Mouse (Mus musculus): ENCODE data around the gene Haspin. TPM values are rescaled to one million over a fixed set of nuclear protein-coding genes. Genes with fewer than 3 reads are reported as not detected.
"Not testable (repeated sequence)": the region's sequence is repeated elsewhere in the genome, so short reads cannot be mapped to it uniquely, and the experiment has no call there.

Haspin gene
- polyA plus RNA-seq, 1 experiment from 2014 or later, result 4.0 TPM

GRCm38 (mm10) chr11:73109941-73110340 is 28.2 kb downstream of the Haspin start:
- H3K36me3 ChIP-seq (ENCODE audit: inconsistent target), result no peaks in the 10 kb centered on the region
- 92% methylated on average over 3 of the region's 3 CpGs for WGBS (ENCODE audit: missing documents)
- no peak overlapping the region for H3K4me3 ChIP-seq (ENCODE audit: inconsistent target)
- H3K79me2 ChIP-seq (ENCODE audit: inconsistent target), result no peaks in the 10 kb centered on the region
- H3K27ac ChIP-seq, result no peak overlapping the region

- H3K36me3 ChIP-seq (ENCODE audit: inconsistent target), result no peaks in the 10 kb centered on the region
- H3K79me2 ChIP-seq (ENCODE audit: inconsistent target), result no peaks in the 10 kb centered on the region
- no peak overlapping the region for H3K27ac ChIP-seq
- 80% methylated on average over 14 of the region's 14 CpGs for WGBS (ENCODE audit: missing documents)
- H3K4me3 ChIP-seq (ENCODE audit: inconsistent target), result no peak overlapping the region
These were observed 29.0 kb downstream of the Haspin start for GRCm38 (mm10) chr11:73108898-73109625.

GRCm38 (mm10) chr11:73108195-73108897 is 29.7 kb downstream of the Haspin start:
- H3K4me3 ChIP-seq (ENCODE audit: inconsistent target), result no peak overlapping the region
- H3K27ac ChIP-seq, result no peak overlapping the region
- H3K79me2 ChIP-seq (ENCODE audit: inconsistent target), result no peaks in the 10 kb centered on the region
- 57% methylated on average over 5 of the region's 5 CpGs for WGBS (ENCODE audit: missing documents)
- no peaks in the 10 kb centered on the region for H3K36me3 ChIP-seq (ENCODE audit: inconsistent target)

DNA sequence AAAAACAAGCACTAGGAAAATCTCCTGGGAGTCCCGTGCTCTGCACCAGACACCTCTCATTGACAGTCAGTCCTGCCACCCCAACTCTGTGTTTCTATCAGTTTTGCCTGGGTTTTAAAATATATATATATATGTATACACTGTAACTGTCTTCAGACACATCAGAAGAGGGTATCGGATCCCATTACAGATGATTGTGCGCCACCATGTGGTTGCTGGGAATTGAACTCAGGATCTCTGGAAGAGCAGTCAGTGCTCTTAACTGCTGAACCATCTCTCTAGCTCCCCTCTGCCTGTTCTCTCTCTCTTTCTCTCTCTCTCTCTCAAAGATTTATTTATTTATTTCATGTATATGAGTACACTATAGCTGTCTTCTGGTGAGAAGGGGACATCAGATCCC is 30.7 kb downstream of the Haspin start:
- WGBS (ENCODE audit: missing documents), result 57% methylated on average over 3 of the region's 3 CpGs
- not testable (repeated sequence) for H3K27ac ChIP-seq; H3K79me2 ChIP-seq (ENCODE audit: inconsistent target); H3K36me3 ChIP-seq (ENCODE audit: inconsistent target); H3K4me3 ChIP-seq (ENCODE audit: inconsistent target)

GRCm38 (mm10) chr11:73105246-73105645 is 32.8 kb downstream of the Haspin start:
- H3K4me3 ChIP-seq (ENCODE audit: inconsistent target), result no peak overlapping the region
- H3K36me3 ChIP-seq (ENCODE audit: inconsistent target), result no peaks in the 10 kb centered on the region
- H3K79me2 ChIP-seq (ENCODE audit: inconsistent target), result no peaks in the 10 kb centered on the region
- no peak overlapping the region for H3K27ac ChIP-seq
- 39% methylated on average over 2 of the region's 3 CpGs for WGBS (ENCODE audit: missing documents)

DNA sequence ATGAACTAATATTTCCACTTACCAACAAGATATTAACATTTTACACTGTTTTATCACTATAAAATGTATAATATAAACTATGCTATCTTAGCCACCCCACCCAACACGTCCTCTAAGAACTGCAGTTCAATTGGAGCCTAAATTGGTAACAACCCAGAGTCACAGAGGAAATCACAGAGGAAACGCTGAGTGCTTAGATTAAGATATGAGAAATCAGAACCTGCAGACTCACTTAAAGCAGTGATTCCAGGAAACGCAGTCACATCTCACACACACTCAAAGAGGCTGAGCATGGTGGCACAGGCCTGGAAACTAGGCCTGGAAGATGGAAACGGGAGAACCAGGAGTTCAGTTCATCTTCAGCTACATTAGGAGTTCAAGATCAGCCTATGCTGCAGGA is 36.8 kb downstream of the Haspin start:
- no peaks in the 10 kb centered on the region for H3K36me3 ChIP-seq (ENCODE audit: inconsistent target)
- H3K4me3 ChIP-seq (ENCODE audit: inconsistent target), result no peak overlapping the region
- WGBS (ENCODE audit: missing documents), result 73% methylated on average over 4 of the region's 4 CpGs
- no peak overlapping the region for H3K27ac ChIP-seq
- H3K79me2 ChIP-seq (ENCODE audit: inconsistent target), result no peaks in the 10 kb centered on the region

DNA sequence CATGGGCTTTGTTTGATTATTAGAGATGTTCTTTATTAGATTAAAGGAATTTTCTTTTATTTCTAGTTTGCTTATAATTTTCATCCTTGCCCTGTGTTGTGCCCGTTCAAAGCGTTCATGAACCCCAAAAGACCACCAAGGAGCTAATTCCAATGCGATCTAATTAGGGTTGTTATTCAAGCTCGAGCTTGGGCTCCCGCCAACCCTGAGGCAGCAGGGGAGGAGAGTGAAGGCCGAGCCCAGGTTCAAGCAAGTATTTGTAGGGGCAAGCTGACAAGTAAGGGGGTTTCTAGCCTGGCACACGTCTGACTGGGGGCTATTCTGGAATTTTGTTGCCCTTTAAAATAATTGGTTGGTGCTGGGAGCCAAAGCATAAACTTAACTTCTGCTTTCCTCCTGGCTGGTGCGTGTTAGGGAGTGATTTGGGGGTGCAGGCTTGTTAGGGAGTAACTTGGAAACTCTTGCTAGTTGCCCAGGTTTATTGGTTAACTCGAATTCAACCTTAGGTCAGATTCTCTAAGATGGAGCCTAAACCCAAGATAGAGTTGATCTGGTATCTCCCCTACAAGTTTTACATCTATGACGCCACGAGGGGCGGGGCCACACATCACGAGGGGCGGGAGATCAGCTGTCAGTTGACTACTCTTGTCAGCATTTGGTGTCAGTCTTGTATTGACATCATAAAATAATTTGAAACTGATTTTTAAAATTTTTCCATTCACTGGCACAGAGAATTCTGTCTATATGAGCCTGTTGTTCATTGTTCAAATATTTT is 37.9 kb downstream of the Haspin start:
- 87% methylated on average over 13 of the region's 14 CpGs for WGBS (ENCODE audit: missing documents)
- no peak overlapping the region for H3K4me3 ChIP-seq (ENCODE audit: inconsistent target)
- H3K79me2 ChIP-seq (ENCODE audit: inconsistent target), result no peaks in the 10 kb centered on the region
- no peak overlapping the region for H3K27ac ChIP-seq
- H3K36me3 ChIP-seq (ENCODE audit: inconsistent target), result no peaks in the 10 kb centered on the region

- H3K4me3 ChIP-seq (ENCODE audit: inconsistent target), result no peak overlapping the region
- no peaks in the 10 kb centered on the region for H3K79me2 ChIP-seq (ENCODE audit: inconsistent target)
- 85% methylated on average over 5 of the region's 5 CpGs for WGBS (ENCODE audit: missing documents)
- no peak overlapping the region for H3K27ac ChIP-seq
- H3K36me3 ChIP-seq (ENCODE audit: inconsistent target), result no peaks in the 10 kb centered on the region
These were observed 39.2 kb downstream of the Haspin start for GRCm38 (mm10) chr11:73098860-73099259.

- 80% methylated on average over 9 of the region's 11 CpGs for WGBS (ENCODE audit: missing documents)
- H3K4me3 ChIP-seq (ENCODE audit: inconsistent target), result no peak overlapping the region
- H3K79me2 ChIP-seq (ENCODE audit: inconsistent target), result no peaks in the 10 kb centered on the region
- H3K27ac ChIP-seq, result no peak overlapping the region
- no peaks in the 10 kb centered on the region for H3K36me3 ChIP-seq (ENCODE audit: inconsistent target)
These were observed 43.7 kb downstream of the Haspin start for GRCm38 (mm10) chr11:73094231-73094995.

- Histone ChIP-seq H3K27ac (no peak overlapping the region), H3K79me2 (ENCODE audit: inconsistent target) (no peaks in the 10 kb centered on the region), H3K36me3 (ENCODE audit: inconsistent target) (no peaks in the 10 kb centered on the region), H3K4me3 (ENCODE audit: inconsistent target) (no peak overlapping the region)
- 12% methylated on average over 7 of the region's 7 CpGs for WGBS (ENCODE audit: missing documents)
These were observed 45.2 kb downstream of the Haspin start for GRCm38 (mm10) chr11:73092877-73093276.

GRCm38 (mm10) chr11:73092057-73092456 is 46.0 kb downstream of the Haspin start:
- 79% methylated on average over 4 of the region's 4 CpGs for whole genome bisulfite sequencing (ENCODE audit: missing documents)
- Histone ChIP-seq H3K27ac (no peak overlapping the region), H3K36me3 (ENCODE audit: inconsistent target) (no peaks in the 10 kb centered on the region), H3K4me3 (ENCODE audit: inconsistent target) (no peak overlapping the region), H3K79me2 (ENCODE audit: inconsistent target) (no peaks in the 10 kb centered on the region)

DNA sequence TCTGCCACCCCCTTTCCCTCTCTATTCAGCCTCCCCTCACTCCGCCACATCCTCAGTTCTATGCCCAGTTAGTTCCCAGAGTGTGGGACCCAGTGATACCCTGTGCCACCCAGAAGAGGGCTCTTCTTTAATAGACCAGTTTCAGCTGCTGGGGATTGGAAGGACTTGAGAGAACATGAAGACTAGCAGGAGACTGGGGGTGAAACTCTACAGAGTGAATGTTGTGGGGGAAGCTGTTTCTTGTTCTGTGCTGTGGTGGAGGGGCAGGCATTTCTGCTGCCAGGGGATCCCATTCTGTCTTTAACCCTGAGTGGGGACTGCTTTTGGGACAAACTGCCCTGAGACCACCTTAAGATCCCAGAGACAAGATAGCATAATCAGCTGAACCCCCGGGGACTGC is 47.3 kb downstream of the Haspin start:
- WGBS (ENCODE audit: missing documents), result 100% methylated on average over 2 of the region's 2 CpGs
- Histone ChIP-seq H3K36me3 (ENCODE audit: inconsistent target) (no peaks in the 10 kb centered on the region), H3K79me2 (ENCODE audit: inconsistent target) (no peaks in the 10 kb centered on the region), H3K4me3 (ENCODE audit: inconsistent target) (no peak overlapping the region), H3K27ac (no peak overlapping the region)

- Histone ChIP-seq H3K36me3 (ENCODE audit: inconsistent target) (no peaks in the 10 kb centered on the region), H3K4me3 (ENCODE audit: inconsistent target) (no peak within 1 kb of the TSS), H3K79me2 (ENCODE audit: inconsistent target) (no peaks in the 10 kb centered on the region), H3K27ac (no peak within 1 kb of the TSS)
- 94% methylated on average over 4 of the region's 4 CpGs for WGBS (ENCODE audit: missing documents)
These were observed 47.8 kb downstream of the Haspin start, which contains the start of gene Itgae for GRCm38 (mm10) chr11:73090283-73090682. Gene Itgae (plus strand): TSS chr11:73090583.

GRCm38 (mm10) chr11:73087700-73088480 is 50.2 kb downstream of the Haspin start:
- 56% methylated on average over 6 of the region's 6 CpGs for WGBS (ENCODE audit: missing documents)

More at GRCm38 (mm10) chr11:73087700-73088480, 50.2 kb downstream of the Haspin start:
- H3K36me3 ChIP-seq (ENCODE audit: inconsistent target), result no peaks in the 10 kb centered on the region
- H3K27ac ChIP-seq, result no peak overlapping the region
- no peaks in the 10 kb centered on the region for H3K79me2 ChIP-seq (ENCODE audit: inconsistent target)
- no peak overlapping the region for H3K4me3 ChIP-seq (ENCODE audit: inconsistent target)

Data from macrophage (primary cell).